Mouse (Mus musculus) activated CD4-positive, CD25-positive, alpha-beta regulatory T cell, adult 4 months (primary cell): ENCODE data around the gene Wasf2. TPM values are rescaled to one million over a fixed set of nuclear protein-coding genes. Genes with fewer than 3 reads are reported as not detected.
"Not testable (repeated sequence)": the region's sequence is repeated elsewhere in the genome, so short reads cannot be mapped to it uniquely, and the experiment has no call there.

Source experiments
- ATAC-seq: one replicate; pipeline ENCODE4 v1.8.0; 2017
- polyA plus RNA-seq, 2 experiments: library from polyadenylated mRNA; unstranded; fragments of 100-300 nt; shearing (Covaris generic); gene quantifications; one replicate each; pipeline ENCODE4 v1.2.1; 2017

Gene Wasf2
- 100 to 1,000 TPM in 1 of 2 experiments, 10 to 100 TPM in 1; 83.0 to 104 TPM for polyA plus RNA-seq

DNA sequence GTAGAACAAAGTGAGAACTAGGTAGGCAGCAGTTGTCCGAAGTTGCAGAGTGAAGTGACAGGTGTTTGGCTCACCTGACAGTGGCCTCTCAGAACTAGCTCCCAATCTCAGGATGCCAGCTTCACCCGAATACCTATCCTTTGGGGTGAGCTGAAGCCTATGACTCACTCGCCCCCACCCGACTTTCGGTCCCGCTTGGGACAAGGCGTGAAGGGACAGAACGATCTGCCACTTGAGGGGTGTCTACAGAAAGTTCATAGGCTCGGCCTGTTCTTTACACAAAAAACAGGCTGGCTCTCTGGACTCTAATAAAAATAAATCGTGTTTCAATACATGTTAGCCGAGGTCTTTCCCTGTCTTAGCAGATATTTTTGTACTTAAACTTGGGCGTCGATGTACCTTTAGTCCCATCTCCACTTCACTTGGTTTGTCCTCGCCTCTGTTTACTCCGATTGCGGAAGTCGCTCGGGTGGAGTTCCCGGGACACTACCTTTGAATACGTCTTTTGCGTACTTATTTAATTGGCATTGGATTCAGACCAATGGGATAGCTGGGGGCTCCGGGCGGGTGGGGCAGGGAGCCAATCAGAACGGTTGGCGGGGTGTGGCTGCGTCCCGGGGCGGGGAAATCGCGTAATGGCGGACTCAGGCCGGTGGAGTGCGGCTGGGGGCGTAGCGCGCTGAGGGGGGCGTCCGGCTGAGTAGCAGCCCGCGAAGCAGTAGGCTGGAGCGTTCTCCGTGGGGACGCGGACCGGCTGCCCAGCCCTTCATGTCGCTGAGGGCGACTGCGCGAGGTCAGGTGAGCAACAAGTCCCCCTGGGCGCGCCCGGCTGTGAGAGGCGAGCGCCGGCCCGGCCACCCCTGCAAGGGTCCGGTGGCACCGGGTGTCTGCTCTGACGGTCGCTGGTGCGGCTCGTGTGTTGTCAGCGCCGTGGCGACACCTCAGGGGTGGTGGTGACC lies at the start of gene Wasf2:
Wasf2 (plus strand) TSS at position 575 of the 959 bp plus-strand sequence.
- peak; percentile 86 for ATAC-seq

DNA sequence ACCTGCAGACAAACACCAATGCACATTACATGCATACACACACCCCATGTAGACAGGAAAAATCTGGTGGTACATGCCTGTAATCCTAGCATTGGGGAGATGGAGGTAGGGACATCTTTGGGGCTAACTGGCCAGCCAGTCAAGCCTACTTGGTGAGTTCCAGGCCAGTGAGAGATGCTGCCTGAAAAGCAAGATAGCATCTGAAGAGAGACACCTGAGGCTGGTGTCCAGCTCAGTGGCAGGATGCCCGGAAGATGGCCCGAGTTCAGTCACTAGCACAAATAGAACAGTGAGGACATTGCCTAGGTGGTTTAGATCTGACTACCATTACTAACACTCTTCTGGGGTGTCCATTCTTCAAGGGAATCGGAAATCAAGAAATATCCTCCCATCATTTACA lies 49.4 kb upstream of the Wasf2 start:
- no peak for ATAC-seq

DNA sequence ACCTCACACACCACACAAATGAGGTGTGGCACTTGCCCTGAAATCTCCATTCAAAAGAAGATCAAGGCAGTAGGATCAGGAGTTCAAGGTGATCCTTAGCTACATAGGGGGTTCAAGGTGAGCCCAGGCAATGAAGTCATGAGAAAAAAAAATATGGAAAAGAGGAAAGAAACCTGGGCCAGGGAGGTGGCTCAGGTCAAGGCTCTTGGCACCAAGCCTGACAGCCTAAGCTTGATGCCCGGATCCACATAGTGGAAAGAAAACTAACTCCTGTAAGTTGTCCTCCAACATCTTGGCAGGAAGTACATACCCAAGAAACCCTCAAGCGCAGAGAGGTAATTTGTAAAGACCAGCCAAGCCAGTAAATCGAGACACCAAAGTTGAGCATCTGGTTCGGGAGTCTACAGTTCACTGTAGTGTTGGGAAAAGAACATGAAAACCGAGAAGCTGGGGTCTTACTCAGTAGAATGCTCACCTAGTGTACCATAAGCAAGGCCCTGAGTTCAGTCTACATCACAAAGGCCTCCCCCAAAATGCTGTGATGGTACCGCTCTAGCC lies 48.0 kb upstream of the Wasf2 start:
- ATAC-seq, result no peak

DNA sequence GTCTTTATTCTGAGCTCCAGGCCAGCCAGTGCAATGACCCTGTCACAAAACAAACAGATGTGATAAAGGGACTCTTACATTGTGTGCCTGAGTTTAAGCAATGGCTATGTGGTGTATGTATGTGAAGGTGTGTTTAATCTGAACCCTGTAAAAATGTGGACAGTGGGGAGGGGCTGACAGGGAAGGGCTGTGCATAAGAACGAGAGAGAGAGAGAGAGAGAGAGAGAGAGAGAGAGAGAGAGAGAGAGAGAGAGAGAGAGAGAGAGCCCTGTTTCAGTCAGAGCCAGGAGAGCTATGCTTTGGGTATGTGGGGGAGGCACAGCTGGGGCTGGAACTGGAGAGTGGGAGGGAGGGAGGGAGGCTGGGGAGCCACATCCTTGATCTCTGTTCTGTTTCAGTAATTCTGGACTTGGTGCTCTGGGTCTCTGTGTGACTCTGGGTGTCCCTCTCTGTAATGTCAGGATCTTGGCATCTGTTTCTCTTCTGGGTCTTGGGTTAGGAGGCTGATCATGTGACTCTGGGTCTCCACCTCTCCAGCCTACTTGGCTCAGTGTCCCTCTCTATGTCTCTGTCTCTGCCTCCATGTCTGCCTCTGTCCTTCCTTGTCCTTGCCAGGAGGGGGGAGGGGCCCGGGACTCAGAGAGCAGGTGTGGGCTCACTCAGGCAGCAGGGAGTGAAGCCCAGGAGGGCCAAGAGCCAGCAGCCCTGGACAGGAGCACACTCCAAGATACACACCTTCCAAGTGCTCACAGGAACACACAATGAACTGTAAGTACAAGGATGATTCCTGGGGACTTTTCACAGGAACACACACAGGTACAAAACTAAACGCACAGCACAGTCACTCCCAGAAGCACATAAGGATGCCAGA lies 46.1 kb upstream of the Wasf2 start:
- ATAC-seq, result no peak

DNA sequence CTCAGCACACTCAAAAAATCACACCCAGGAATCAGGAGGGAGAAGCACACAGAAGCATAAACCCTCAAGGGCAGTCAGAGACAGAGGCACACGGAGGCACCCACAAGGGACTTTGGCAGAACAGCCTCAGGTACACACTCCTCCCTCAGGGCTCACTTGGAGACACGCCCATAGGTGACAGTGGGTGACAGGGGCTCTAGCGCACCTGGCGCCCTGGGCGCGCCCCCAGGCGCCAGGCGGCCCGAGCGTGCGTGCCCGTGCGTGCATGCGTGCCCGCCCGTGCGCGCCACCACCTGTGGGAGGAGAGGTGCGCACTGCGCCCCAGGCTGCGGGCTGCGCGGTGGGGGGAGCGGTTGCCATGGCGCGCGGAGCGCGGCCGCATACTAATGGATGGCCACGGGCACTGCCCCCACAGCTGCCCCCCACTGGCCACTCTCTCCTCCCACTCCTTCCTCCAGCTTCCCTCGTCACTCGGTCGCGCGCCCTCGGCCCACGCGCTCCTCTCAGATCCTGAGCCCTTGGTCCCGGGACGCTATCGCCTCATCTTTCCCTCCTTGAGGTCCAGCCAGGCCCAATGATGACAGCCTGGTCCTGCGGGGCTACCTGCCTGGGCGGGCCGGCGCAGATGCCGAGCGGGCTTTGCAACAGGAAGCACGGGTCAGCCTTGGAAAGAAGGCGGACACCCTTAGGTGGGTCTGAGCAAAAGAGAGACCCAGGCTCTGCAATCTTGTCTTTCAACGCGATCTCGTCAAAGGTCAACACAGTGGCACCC lies 45.1 kb upstream of the Wasf2 start:
- peak; percentile 66 for ATAC-seq

DNA sequence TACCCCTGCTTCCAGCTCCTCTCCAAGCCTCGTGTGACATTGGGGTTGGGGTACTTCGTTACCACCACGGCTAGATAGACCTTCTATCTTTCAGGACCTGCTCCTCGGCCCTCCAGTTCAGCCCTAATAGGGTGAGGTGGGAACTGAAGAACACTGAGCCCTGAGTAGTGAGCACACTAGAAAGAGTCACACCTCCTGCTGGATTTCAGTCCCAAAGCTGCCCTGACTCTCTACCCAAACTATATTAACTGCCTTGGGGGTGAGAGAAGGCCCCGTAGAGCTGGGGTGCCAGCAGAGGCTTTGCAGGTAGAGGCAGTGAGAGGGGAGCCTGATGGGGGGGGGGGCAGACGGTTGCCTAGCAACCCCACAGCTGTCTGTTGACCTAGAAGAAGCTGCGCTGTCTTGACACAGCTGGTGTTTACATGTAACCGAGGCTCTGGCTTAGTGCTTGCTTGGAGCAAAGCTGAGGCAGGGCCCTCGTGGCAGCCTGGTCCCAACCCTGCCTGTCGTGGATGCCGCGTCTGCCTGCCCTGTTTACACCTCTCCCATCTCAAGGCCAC lies 44.4 kb upstream of the Wasf2 start:
- ATAC-seq, result no peak

DNA sequence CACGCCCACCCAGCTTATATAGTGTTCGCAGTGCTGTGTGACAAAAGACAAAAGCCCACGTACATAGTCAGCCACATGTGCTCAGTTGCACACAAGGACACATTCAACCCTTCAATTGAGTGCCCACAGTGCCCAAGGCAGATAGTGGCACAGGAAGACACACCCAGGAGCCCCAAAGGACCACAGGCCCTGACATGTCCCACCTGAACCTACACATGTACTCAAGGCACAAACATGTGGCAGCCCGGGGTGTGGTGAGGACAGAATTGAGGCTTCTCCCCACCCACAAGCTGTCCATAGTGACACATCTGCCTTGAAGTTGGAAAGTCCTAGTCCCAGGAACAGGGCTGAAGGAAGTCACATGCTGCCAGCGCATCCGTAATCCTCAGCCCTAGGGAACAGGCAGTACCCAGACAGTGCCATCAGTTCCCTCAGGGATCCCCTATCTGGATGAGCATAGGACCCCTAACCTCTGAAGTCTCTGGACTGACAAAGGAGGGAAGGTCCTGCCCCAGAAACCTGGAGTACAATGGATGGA lies 43.1 kb upstream of the Wasf2 start:
- no peak for ATAC-seq

DNA sequence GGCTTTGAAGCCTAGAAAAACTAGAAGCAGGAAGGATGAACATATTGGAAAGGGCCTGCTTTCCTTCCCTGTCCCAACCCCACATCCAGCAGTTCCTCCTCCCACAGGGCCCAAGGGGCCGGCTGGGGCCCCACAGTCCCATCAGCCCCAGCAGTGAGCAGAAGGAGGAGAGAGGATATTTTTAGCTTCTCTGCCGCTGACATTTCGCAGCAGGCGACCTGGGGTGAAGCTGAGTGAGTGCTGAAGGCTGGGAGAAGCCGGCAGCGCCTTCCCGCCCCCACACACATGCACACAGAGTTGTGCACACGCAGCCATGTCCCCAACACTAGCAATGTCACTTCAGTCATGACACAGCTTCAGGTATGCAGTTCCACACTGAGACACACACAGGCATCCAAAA lies 42.5 kb upstream of the Wasf2 start:
- no peak for ATAC-seq

DNA sequence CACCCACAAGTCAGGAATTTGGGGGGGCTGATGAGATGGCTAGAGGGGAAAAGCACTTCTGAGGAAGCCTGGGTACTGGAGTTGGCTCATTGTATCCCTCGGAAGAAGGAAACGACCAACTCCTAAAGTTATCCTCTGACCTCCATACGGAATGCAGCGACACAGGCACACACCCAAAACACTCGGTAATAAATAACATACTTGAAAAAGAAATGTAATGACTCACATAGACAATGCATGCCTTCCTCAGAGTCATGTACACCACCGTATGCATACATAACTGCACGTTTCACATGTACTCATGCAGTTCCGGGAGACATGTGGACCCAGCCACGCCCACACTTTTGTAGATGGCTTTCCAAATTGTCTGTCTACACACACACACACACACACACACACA lies 41.0 kb upstream of the Wasf2 start:
- ATAC-seq, result no peak

DNA sequence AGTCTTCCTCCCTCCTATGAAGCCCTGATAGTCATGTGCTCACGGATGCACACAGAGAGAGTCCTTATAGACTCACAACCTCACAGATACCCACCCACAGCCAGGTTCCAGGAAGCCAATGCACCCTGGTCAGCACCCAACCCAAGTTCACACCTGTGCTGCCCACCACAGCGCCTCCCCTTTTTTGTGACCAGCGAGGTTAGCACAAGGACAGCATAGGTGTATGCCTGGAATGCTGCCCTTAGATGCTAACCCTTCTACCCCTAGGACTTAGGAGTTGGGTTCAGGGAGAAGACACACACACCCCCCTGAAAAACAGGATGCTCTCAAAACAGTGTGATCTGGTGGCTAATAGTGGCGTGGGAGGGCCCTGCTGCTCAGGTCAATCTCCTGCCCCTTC lies 40.5 kb upstream of the Wasf2 start:
- ATAC-seq, result no peak

DNA sequence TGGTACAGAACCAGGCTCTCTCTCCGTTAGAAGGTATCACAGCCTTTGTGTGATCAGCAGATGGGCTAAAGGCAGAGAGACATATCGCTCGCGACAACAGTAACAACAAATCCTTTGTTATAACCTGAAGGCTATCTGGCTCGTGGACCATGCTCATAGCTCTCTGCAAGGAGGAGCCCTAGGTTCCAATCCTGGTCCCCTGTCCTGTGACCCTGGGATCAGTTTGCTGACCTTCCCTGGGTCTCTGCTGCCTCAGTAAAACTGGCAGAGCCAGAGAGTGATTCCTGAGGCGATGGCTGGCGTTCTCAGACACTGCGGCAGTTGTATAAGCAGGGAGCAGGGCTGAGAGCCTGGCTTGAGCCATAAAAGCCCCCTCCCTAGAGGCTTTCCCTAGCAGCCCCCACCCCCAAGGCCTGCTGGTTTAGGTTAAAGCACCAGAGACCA lies 40.0 kb upstream of the Wasf2 start:
- no peak for ATAC-seq

DNA sequence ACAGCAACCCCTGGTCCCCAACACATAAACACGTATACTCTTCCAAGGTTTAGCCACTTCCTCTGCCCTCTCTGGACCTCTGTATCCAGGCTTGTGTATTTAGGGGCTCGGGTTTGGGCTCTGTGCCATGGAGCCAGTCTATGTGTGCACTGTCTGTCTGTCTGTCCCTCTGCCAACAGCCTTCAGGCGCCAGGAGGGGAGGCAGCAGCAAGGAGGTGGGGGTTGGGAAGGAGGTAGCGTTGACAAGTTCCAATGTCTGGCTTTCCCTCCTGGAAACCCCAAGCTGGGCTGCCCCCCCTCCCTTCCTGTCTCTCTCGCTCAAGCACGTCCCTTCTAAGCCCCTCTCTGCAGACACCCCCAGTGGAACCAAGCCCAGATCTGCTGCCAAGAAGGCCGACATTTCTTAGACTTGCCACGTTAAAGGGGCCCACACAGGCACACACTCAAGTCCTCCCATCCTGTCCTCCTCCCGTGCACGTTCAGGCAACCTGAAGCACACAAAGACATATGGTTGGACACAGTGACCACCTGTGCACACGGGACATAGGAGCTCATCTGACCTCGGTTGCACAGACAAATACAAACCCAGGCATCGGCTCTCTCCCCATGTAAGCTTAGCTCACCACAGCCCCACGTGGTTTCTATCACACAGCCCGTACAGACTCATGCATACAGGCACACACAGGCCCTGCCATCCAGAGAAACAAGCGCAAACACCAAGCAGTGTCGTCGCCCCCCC lies 39.4 kb upstream of the Wasf2 start:
- no peak for ATAC-seq

DNA sequence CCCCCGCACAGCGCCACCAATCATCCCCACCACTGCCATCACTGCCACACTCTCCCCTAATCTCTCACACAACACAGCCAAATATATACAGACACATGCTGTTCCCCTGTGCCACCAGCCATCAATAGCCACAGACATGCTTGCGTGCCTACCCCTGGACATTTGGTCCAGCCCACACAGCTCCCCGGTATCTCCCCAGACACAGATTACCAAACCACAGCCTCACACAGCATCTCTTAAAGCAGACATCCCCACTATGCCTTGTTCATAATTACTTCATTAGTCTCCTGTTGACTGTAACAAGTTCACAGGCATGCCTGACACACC lies 38.9 kb upstream of the Wasf2 start:
- no peak for ATAC-seq

DNA sequence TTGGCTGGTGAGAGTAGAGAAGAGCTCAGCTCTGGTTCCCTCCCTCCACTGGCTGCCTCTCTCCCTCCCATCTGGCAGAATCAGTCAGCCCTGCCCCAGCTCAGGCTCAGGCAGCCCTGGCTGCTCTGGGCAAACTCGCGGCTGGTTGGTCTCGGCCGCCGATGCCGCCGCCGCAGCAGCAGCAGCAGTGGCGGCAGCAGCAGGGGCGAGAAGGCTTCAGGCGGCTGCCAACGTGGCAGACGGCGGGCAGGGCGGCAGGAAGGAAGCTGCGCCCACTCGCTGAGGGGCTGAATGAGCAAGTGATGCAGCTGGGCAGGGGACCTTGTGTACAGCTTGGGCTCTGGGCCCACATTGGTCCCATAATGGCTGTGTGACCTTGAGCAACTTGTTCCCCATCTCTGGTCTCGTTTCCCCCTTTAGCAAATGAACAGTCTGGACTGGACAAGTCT lies 37.8 kb upstream of the Wasf2 start:
- ATAC-seq, result peak; percentile 11

DNA sequence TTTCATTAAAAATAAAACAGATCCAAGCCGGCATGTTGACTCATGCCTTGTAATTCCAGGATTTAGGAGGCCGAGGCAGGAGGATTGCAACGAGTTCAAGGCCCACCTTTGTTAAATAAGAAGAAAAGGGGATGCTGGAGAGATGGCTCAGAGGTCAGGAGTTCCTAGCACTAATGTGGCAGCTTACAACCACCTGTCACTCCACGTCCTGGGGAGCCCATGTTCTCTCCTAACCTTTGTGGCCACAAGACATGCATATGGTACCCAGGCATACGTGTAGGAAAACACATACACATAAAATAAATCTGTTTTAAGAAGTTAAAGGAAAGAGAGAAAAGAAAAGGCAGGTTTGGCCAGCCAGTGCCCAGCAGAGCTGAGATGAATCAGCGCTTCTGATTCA lies 37.2 kb upstream of the Wasf2 start:
- ATAC-seq, result no peak

DNA sequence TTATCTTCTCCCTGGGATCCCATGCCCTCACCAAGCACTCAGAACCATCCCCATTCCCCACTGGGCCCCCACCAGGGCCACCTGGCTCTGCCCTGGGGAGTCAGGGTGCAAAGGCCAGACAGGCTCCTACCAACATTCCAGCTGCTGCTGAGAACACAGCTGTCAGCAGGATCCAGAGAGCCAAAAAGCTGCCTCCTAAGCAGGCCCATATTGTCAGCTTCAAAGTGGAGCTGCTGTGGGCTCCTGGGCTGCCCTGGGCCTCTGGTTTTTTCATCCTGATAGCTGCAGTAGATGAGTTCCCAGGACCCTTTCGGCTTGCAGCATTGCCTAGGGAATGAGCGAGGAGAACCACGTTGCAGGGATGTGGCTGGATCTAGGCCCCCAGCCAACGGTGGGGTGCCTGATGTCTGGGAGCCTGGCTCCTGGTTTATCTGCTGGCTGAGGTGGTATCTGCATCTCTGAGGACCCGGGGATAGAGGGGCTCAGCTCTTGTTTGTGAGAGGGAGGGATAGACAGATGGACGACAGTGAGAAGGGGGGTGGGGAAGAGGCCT lies 36.7 kb upstream of the Wasf2 start:
- no peak for ATAC-seq

DNA sequence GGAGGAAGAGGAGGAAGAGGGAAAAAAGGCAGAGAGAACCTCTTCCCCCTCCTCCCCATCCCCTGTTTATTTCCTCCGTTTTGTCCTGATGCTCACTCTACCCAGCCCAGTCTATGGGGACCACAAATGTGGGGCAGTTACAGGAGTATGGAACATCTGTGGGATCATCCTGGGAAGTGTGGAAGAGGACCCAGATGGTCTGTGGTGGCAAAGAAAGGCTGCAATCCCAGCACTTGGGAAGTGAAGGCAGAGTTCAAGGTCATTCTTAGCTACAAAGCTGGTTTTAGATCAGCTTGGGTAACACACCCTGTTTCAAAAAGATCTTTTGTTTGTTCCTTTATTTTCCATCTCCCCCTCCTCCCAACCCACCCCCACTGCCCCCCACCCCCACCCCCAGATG lies 36.0 kb upstream of the Wasf2 start:
- no peak for ATAC-seq

DNA sequence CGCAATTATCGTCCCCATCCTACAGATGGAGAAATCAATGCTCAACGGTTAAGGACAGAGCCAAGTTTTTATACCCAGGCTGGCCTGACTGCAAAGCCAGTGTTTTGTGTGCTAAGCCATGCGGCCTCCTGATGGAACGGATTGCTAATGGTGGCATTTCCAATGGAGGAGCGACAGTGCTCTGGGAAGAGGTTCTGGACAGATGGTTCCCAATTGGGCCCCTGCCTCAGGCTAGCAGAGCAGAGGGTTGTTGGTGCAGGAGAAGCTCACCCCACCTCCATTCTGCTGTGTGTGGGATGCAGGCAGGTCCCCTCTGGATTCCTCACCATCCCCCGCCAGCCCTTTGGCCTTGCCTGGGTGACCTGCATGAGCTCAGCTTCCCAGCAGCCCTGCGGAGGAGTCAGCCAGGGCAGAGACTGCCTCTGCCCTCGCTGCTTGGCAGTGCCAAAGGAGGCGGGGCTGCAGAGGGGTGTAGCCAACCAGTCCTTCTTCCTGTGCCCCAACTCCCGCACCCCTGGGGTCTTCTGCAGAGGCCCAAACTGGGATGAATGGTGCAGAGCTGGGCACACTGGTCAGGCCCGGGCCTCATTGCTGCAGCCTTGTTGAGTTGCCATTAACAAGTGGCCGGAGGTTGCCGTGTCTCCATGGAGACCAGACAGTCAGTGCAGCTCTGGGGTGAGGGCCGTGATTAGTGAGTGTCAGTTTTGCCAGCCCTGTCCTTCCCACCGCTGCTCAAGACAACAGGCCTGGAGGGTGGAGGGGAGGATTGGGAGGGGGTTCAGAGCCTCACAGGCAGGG lies 35.2 kb upstream of the Wasf2 start:
- ATAC-seq, result peak; percentile 65

DNA sequence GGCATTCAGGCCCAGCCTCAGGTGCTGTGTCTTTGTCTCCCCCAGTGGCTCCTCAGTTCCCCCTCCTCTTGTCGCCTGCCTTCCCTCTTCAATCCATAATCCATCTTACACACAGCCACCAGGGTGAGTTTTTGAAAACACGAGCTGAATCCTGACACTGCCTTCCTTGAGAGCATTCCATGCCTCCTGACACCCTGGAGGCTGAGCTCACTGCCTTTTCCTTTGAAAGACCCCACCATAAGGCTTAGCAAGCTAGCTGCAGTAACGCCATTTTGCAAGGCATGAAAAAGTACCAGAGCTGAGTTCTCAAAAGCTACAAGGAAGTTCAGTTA lies 34.6 kb upstream of the Wasf2 start:
- not testable (repeated sequence) for ATAC-seq

DNA sequence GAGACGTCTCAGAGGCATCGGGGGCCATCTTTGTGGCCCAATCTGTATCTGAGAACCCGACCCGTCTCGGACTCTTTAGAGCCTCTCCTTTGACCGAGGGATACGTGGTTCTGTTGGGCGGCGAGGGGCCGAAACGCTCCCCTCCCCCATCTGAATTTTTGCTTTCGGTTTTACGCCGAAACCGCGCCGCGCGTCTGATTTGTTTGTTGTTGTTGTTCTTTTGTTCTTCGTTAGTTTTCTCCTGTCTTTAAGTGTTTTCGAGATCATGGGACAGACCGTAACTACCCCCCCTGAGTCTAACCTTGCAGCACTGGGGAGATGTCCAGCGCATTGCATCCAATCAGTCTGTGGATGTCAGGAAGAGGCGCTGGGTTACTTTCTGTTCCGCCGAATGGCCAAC lies 33.6 kb upstream of the Wasf2 start:
- ATAC-seq, result not testable (repeated sequence)
